Mouse (Mus musculus) kidney, adult 11 months (tissue): ENCODE measurements at regions not wholly inside any gene's neighbourhood (a gene's known extent, or its start where the extent isn't known, plus 50 kb on each side); places are given as distances from the start of the nearest gene placed in this dataset.

Experiments used
- DNase-seq: peaks from one replicate; pipeline ENCODE4 v3.0.0; 2022

- DNase-seq: no peak
These were observed 243.4 kb upstream of the Brinp1 start for GRCm38 (mm10) chr4:69197577-69197976.

- DNase-seq: no peak
These were observed 241.9 kb upstream of the Brinp1 start for GRCm38 (mm10) chr4:69196094-69196493.

- peak; percentile 2 for DNase-seq
These were observed 241.4 kb upstream of the Brinp1 start for GRCm38 (mm10) chr4:69195645-69196044.
